Mouse (Mus musculus) layer of hippocampus, postnatal 14 days (tissue): ENCODE results near the gene Tle3. TPM values are rescaled to one million over a fixed set of nuclear protein-coding genes. Genes with fewer than 3 reads are reported as not detected.

ENCODE experiments used
- DNase-seq, 2 experiments: peaks; one replicate each; pipeline ENCODE4 v3.0.0; 2021 to 2022; ENCODE audit warnings: low spot score in 2 of 2, mixed read lengths in 1 of 2
- long read RNA-seq, 2 experiments: library from polyadenylated mRNA; stranded (forward); transcript quantifications; one replicate each; pipeline ENCODE4 v2.0.0; 2021
- total RNA-seq, 2 experiments: library from RNA; stranded (reverse); gene quantifications; 2 replicates each; pipeline ENCODE4 v1.2.3; 2021

The Tle3 gene
- total RNA-seq, result 10 to 100 TPM; 73.5 to 77.2 TPM
- long read RNA-seq, experiment 1, partial matches to known transcripts, result 6 of 9 reads
- long read RNA-seq, experiment 1, other reads (novel, unspliced or antisense), result 3 of 9 reads
- long read RNA-seq, experiment 2, partial matches to known transcripts, result 3 of 8 reads
- long read RNA-seq, experiment 2, other reads (novel, unspliced or antisense), result 5 of 8 reads

DNA sequence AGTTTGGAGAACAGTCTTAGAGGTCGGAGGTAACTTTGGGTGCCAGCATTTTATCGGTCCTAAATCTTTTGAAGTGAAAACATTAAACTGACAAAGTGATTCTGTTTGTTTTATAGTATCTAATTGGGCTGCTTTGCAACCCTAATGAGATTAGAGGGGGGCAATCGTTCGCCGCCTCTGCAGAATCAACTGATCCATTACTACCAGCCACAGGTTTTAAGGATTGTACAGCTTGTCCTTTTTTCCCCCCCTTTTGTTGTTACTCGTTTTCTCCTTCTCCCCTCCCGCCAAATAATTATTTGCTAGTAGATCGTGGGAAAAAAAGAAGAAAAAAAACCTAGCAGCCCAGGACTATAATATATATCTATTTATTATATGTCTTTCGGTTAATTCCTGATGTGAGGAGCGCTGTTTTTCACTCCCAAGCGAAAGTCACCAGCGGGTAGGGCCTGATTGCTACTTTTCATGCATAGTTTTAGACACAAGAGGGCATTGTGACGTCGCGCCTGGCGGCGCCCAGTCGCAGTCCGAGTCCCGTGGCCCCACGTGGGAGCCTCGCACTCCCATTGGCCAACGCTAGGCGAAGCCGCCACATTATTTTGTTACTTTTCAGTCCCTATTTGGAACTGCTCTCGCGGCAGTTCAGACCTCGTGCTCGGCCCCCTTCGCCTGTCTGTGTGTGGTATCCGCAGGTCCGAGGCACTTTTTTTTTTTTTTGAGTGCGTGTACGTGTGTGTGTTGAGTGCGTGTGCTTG, at the start of gene Tle3:
Tle3 (plus strand) TSS at position 612 of the 755 bp plus-strand sequence.
- peak; percentile 98 to 99 for DNase-seq

DNA sequence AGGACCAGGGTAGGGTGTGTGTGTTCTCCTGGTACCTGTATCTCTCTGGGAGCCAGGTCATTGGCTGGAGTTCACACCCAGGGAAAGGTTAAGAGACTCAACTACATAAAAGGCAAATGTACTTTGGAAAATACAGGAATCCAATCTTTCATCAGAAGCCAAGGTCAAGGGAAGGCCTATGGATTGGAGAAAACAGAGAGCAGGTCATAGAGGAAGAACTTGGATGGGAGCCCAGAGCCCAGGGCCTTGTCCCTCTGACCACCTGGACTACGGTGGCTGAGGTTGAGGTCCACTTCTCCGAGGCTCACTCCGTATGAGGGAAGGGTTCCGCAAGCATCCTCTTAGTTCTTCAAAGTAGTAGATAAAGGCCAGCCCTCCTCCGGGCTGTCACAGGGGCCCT, 48.9 kb upstream of the Tle3 start:
- no peak for DNase-seq

DNA sequence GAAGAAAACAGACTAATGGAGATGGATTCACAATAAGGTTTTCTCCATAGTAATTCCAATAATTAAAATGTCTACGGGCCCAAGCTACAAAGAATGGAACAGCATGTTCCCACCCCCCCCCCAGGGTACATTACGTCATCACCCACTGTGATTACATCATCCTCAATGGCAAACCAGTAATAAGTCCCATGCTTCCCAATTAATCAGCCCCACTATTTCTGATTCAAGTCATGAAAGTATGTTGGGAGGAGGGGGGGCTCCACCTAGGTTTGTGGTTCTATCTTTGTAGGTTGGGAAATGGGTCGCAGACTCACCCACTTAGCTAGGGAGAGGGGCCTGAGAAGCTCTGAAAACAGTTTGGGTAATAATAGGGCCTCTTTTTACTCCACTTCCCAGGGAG, 48.3 kb upstream of the Tle3 start:
- DNase-seq, result no peak

DNA sequence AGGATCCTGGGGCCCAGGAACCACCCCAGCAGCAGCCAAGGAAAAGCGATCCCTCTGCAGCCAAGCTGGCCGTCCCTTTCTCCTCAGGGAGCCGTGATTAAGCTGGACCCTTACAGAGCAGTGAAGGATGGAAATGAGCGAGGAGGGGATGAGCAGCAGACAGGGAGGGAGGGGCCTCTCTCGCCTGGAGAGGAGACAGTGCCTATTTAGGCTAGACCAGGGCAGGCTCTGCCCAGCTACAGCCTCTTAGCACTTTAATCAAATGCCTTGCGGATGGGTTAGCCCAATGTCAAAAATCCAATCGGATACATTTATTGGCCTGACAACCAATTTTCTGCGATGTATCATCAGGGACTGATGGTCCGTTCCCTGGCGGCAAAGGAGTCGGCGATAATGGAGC, 47.8 kb upstream of the Tle3 start:
- no peak for DNase-seq

DNA sequence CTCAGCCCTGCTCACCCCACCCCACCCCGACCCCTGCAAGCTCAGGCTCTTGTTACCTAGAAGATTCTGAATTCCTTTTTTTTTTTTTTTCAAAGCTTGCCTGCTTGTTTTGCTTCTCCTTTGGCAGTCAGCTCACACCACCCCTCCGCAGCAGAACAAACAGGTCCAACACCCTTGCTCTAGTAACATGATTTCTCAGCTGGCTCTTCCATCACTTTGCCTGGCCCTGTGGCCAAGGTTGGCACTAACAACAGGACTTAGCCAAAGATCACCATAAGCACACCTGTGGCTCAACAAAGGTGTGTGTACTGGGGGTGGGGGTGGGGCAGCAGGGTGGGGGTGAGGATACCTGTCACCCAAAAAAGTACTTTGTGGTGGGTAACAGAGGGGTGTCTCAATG, 47.2 kb upstream of the Tle3 start:
- DNase-seq, result no peak

DNA sequence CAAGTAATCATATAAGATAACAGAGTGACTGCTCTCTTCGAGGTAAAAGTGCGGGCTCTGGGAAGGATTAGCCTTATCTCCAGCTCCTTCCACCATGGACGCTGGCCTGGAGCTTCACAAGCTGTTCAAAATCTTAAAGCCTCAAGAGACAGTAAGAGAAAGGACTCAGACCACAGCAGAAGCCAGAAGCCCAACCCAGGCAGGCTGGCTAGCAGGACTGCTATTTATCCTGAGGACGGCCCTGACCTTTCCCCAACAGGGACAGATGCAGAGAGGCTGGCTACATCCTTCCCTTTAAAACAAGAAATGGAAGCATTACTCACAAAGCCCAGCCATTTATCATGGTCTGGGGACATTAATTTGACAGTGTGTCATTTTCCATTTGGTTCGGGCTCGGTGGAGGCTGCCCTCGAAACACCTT, 46.2 kb upstream of the Tle3 start:
- DNase-seq, result no peak

DNA sequence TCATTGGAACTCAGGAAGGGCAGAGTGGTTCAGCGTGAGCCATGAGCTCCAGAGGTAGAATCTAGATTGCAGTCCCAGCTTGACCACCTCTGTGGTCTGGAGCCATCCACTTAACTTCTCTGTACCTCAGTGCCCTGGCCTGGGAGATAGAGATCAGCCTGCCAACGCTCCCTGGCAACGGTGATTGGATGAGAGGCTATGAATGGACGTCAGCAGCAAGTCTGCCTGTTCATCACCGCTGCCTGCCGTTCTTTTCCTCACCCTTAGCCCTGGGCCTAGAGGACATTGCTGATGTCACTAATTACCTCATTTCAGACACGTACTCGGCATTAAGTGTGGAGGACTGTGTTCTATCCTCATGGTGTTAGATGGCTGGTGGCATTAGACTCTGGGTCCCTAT, 45.2 kb upstream of the Tle3 start:
- no peak for DNase-seq

DNA sequence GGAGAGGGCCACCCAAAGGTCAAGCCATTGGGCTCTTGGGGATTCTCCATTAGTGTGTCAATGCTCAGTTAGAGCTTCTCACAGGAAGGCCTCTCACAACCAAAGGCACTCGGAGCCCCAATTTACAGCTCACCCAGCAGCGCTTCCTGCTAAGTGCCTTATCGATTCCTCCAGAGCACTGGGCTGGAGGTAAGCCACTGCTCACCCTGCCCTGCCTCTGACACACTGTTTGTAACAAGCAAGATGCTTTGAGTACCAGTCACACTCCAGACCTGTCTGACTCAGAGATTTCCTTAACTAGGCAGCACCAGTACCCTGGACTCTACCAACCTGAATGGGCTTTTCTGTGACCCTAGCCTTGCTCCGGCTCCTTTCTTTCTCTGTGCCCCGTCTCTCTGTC, 44.0 kb upstream of the Tle3 start:
- no peak for DNase-seq

DNA sequence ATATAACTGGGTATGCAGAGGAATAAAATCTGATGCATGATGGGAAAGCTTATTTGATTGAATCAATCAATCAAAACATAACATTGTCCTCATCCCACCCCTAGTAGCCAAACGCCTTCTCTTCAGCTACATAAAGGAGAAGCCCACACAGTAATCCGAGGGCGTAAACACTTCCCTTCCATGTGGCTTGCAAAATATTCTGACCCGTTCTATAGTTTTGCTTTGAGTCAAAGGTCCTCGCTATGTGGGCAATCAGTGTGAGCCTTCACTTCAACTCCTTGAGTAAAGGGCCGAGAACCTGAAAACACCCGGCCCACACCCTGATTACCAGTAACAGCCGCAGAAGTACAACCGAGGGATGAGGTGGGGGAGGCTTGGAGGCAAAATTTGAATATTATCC, 41.4 kb upstream of the Tle3 start:
- no peak for DNase-seq

DNA sequence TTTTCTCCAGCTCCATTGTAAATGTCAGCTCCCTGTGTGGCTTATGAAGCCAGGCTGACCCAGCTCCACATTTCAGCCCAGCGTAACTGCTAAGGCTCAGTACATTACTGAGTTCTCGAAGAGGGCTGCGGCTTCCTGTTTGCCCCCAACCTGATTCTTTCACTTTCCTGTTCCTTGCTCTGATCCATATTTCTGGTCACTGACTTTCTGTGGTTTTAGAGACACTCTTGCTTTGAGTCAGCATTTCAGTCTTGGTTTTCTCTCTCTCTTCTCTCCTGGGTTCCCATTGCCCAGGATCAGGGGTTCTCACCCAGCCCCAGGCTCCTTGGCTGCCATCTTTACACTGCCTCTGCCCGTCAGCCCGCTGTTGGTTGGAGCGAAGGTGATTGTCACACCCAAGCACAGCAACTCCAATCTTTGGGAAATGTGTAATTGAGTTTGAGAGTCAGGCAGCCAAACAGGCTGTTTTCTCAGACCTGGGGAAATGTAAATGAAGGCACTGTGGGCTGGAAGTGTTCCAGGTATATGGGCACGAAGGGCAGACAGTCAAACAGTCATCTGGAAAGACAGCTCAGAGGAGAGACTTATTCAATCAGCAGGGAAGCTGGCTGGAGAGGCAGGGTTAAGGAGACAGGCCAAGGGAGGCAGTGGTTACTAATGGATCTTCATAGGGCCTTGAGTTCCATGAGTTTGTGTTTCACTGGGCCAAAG, 39.8 kb upstream of the Tle3 start:
- no peak for DNase-seq

DNA sequence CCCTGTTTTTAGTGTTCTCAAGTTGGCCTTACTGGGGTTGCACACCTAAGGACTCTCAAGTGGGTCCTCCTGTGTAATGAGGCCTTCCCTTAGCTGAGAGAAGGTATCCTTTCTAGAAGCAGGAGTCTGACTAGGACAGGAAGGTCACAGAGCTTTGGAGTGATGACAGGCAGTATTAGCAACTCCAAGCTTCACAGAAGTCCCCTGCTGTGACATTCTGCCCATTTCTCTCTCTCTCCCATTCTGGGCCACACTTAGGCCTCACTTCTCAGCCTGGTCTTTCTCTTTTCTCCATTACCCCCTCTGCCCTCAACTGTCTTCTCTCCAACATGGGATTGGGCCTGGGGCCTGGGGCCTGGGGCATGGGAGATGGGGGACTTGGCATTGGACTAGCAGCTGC, 36.0 kb upstream of the Tle3 start:
- no peak for DNase-seq

DNA sequence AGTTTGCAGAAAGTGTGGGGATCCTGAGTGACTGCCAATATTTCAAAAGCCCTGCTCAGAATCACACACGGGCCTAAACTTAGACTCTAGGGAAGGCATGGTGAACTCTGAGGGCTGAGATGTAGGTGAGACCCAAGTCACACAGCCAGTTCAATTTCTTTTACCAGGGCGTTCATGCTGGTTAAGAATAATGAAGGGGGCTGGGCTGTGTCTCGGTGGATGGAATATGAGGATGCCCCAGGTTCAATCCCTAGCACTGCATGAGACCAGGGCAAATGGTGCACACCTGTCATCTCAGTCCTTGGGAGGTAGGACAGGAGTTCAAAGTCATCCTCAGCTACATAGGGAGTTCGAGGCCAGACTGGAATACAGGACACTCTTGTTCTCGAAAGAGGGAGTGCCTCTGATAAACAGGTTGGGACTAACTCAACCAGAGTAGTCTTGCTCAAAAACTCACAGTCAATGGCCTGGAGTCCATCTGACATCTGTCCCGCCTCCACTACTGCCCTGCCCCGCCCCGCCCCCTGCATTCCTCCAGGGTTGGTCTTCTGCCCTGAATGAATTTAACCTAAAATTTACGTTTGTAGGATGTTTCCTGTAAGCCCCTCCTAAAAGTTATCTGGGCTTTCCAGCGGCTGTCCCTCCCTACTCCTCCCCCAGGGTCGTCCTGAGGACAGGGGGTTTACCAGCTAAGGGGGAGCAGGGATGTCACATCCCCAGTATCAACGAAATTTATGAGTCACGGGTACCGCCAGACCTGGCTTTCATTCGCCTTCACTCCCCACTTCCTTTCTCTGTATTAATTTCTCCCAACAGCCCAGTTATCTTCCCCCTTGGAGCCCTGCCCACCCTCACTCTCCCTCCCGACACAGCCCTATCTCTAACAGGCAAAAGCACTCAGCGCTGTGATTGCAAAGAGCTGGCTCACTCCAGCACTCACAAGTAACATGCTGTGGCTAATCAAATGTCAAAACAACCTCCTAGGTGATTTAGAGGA, 35.3 kb upstream of the Tle3 start:
- no peak for DNase-seq

DNA sequence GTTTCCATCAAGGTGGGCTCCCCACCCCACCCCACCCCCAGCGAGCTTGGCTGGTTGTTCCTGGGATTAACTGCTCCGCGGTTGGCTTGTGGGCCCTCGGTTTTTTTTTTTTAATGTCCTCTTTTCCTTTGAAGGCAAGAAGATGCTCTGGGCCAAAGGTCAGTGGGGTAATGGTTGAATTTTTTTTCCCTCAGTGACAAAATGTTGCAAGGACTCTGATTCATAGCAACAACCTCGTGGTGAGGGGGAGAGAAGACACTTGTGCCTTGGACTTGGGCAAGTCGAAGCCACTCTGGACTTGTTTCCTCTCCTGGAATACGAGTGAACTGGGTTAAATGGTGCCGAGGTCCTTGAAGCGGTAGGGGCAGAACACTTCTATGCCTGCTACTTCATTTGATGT, 34.5 kb upstream of the Tle3 start:
- DNase-seq, result no peak

DNA sequence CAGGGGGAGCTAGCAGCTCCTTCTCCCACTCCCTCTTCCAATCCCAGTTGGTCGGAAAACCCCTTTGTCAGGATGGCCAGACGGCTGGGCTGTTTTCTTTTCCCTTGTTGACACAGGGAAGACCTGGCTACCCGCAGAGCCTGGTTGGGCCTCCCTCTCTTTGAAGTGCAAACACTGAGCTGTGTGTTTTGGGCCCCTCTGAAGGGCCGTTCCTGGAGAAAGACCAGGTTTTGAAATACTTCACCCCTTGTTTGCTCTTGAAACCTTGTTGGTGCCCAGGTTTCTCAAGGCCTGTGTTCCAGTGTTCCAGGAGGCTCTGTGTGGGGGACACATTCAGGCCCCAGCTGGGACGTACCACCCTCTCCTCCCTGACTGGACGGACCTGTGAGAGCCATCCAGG, 32.9 kb upstream of the Tle3 start:
- no peak for DNase-seq

DNA sequence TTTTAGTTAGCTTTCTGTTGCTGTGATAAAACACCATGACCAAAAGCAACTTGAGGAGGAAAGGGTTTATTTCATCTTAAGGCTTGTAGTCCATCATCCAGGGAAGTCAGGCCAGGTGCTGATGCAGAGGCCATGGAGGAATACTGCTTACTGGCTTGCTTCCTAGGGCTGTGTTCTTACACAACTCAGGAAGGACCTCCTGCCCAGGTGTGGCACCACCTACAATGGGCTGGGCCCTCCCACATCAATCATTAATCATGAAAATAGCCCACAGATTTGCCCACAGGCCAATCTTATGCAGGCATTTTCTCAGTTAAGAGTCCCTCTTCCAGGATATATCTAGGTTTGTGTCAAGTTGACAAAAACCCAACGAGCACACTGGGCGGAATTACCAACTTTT, 31.8 kb upstream of the Tle3 start:
- DNase-seq, result no peak

DNA sequence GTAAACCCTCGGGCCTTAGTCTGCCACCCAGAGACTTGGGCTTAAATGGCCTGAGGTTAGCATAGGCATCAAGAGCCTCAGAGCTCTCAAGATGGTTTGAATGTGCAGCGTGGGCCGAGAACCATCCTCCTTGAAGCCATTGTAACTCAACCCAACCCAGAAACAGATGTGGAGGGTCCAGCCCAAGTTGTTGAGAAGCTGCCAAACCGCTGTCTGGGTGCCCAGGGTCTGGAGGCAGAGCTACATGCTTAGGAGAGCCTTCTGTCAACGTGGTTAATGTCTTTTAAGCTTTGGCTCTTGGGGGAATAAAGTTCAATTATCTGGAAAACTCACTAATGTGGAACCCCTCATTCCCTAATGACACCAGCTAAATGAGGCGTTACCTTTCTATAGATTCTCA, 29.9 kb upstream of the Tle3 start:
- DNase-seq, result no peak

DNA sequence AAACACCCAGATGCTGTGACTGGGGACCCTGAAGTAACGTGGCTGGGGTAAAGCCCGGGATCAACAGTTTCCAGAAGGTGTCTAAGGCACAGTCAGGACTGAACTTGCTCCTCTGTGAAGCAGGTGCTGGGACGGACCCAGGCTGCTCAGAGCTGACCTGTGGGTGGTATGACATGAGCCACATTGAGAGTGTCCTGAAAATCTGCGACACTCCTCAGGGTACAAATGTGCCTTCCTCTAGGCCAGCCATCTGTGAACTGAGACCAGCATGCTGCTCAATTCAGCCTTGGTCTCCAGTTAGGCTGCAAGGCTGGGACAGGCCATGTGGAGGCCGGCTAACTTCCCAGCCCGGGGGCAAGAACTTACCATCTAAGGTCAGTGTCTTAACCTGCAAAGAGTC, 27.5 kb upstream of the Tle3 start:
- DNase-seq, result no peak

DNA sequence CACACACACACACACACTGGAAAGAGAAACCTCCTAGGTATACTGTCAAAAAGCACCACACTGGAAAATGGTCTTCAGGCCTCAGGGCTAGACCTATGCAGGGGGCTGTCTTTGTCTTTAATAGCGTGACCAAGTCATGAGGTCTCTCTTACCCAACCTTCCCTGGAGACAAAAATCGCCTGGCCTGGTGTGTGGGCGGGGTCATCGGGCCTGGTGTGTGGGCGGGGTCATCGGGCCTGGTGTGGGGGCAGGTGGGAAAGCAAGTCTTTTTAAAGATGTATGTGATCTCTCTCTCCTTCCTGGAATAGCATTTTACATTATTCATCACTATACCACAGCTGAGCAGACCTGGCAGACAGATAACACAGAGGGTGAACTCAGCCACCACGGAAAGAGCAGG, 25.2 kb upstream of the Tle3 start:
- no peak for DNase-seq

DNA sequence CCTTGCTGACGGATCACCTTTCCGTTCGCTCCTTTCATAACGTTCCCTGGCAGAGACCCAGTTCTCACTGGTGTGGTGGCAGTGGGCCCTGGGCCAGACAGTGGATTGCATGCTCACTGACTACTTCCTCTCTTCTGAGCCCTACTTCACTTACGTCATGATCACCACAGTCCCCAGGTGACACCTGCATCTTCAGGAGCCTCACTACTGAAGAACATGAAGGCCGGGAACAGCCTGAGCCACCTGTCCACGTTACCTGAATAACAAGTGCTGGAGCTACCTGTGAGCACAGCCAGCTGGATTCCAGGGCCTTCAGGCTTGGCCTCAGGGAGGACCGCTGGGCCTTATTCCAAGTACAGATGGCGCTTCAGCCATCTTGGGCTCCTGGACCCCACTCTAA, 24.1 kb upstream of the Tle3 start:
- no peak for DNase-seq

DNA sequence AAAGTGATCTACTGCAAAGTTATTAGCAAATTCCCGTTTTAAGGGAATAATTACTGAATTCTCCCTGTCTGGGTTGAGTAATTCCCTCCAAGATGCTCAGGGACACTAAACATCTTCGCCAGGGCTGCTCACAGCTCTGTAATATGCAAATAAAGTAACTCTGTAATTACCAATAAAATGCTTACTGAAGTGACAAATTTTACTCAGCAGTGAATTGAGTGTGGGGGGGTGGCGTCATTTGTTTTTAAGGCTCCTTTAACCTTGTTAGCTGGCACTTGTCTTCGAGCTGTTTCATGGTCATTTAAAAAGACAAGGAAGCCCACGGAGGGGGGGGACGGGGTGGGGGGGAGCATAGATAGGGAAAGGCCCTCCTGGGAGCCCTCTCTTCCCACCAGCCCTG, 23.6 kb upstream of the Tle3 start:
- DNase-seq, result no peak

DNA sequence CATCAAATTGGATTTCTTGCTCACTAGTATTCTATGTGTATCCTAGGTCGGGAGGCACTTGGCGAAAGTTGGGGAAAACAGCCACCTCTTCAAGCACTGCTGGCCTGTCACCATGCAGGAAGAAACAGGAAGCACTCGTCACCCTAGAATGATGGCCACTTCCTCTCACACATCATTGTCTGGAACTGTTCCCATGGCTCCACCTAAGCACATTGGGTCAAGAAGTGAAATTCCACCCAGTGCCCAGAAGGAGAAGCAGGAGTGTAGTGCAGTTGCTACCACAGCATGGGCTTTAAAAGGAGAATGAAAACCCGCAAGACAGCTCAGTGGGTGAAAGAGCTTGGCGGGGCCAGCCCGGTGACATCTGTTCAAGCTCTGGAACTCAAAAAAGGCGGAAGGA, 22.5 kb upstream of the Tle3 start:
- no peak for DNase-seq
